Mouse (Mus musculus): ENCODE measurements around the gene Sfxn3. TPM values are rescaled to one million over a fixed set of nuclear protein-coding genes. Genes with fewer than 3 reads are reported as not detected.
A peak's percentile ranks its signal among the peaks of the same experiment; 100 is the strongest.

The Sfxn3 gene
- polyA plus RNA-seq, 1 experiment from 2014 or later = 67.8 TPM

GRCm38 (mm10) chr19:45016341-45017215 lies 30.7 kb upstream of the Sfxn3 start:
- Histone ChIP-seq H3K27me3 (ENCODE audit: control insufficient read depth, insufficient read depth, low read length) (no peaks in the 10 kb centered on the region), H3K27ac (peak overlapping the region; percentile 95), H3K4me3 (replicated peaks; ENCODE audit: low read length) (peak overlapping the region; percentile 52), H3K4me2 (replicated peaks) (peak overlapping the region; percentile 74), H3K9ac (peak overlapping the region; percentile 66), H3K36me3 (replicated peaks; ENCODE audit: control insufficient read depth, insufficient read depth) (peaks cover 4% of the 10 kb centered on the region; the same call in 1 of the 2 replicates), H3K4me1 (replicated peaks; ENCODE audit: control insufficient read depth, insufficient read depth, low read length) (peaks cover 42% of the 10 kb centered on the region), H3K9me3 (ENCODE audit: control insufficient read depth, low read length) (no peaks in the 10 kb centered on the region)
- ATAC-seq (ENCODE audit: low FRiP score) (peak; percentile 14; the same call in 1 of the 2 replicates), DNase-seq (ENCODE audit: low spot score) (peak; percentile 61)
- WGBS = under 1% methylated on average over 16 of the region's 18 CpGs

DNA sequence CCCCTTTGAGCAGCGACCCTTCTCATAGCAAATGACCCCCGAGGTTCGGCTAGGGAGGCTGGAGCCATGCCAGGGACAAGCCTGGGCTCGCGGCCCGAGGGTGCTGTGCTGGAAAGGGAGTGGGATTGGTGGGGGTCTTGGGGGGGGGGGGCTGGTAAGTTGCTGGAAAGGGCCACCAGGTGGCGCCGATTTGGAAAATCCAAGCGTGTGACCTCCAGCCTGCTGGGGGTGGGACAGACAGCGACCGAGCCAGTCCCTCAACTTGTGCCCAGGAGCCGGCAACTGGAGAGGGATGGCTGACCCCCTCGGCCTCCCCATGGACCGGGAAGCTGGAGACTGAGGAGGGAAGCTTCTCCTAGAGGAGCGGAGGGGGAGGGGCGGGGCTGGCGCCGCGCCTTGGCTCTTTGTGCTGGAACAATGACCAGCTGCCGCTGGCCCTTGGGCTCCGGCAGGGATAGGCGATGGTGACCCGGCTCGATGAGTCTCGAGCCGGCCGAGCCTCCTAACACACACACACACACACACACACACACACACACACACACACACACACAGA lies 30.0 kb upstream of the Sfxn3 start:
- H3K4me1 ChIP-seq (replicated peaks; ENCODE audit: control insufficient read depth, insufficient read depth, low read length) = peaks cover 42% of the 10 kb centered on the region
- H3K27me3 ChIP-seq (ENCODE audit: control insufficient read depth, insufficient read depth, low read length) = no peaks in the 10 kb centered on the region
- ATAC-seq (ENCODE audit: low FRiP score) (peak; percentile 64), DNase-seq (ENCODE audit: low spot score) (peak; percentile 82)
- 1% methylated on average over 23 of the region's 27 CpGs for WGBS
- H3K36me3 ChIP-seq (replicated peaks; ENCODE audit: control insufficient read depth, insufficient read depth) = no peaks in the 10 kb centered on the region; the same call in 1 of the 2 replicates
- H3K4me2 ChIP-seq (replicated peaks) = peak overlapping the region; percentile 74
- H3K27ac ChIP-seq = peak overlapping the region; percentile 95
- peak overlapping the region; percentile 66 for H3K9ac ChIP-seq
- H3K4me3 ChIP-seq (replicated peaks; ENCODE audit: low read length) = peak overlapping the region; percentile 52
- H3K9me3 ChIP-seq (ENCODE audit: control insufficient read depth, low read length) = no peaks in the 10 kb centered on the region

DNA sequence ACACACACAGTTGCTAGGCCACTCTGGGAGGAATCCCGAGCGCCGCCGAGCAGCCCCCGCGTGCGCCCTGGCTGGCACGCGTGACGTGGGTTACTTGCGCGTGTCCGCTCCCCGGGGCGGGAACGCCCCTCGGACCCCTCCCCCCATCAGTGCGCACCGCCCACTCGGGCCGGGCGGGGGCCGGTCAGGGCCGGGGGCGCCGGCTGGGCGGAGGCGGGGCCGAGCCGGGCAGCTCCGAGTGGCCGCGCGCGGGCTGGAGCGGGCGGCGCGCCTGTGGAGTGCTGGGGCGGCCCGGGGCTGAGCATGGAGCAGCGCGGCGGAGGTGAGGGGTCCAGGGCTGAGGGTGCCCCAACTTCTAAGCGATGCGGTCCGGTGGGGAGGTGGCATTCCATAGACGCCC lies 29.4 kb upstream of the Sfxn3 start:
- Histone ChIP-seq H3K9me3 (ENCODE audit: control insufficient read depth, low read length) (no peaks in the 10 kb centered on the region), H3K9ac (peak overlapping the region; percentile 66), H3K27ac (peak overlapping the region; percentile 95), H3K4me1 (replicated peaks; ENCODE audit: control insufficient read depth, insufficient read depth, low read length) (peaks cover 42% of the 10 kb centered on the region), H3K36me3 (replicated peaks; ENCODE audit: control insufficient read depth, insufficient read depth) (no peaks in the 10 kb centered on the region; the same call in 1 of the 2 replicates), H3K4me3 (replicated peaks; ENCODE audit: low read length) (peak overlapping the region; percentile 52), H3K27me3 (ENCODE audit: control insufficient read depth, insufficient read depth, low read length) (no peaks in the 10 kb centered on the region), H3K4me2 (replicated peaks) (peak overlapping the region; percentile 74)
- under 1% methylated on average over 46 of the region's 48 CpGs for WGBS
- ATAC-seq (ENCODE audit: low FRiP score) (peak; percentile 67), DNase-seq (ENCODE audit: low spot score) (peak; percentile 83)

- ATAC-seq (ENCODE audit: low FRiP score) (no peak; the same call in 1 of the 2 replicates), DNase-seq (ENCODE audit: low spot score) (no peak)
- Histone ChIP-seq H3K4me1 (replicated peaks; ENCODE audit: control insufficient read depth, insufficient read depth, low read length) (peaks cover 42% of the 10 kb centered on the region), H3K9ac (peak overlapping the region; percentile 66), H3K27ac (peak overlapping the region; percentile 95), H3K27me3 (ENCODE audit: control insufficient read depth, insufficient read depth, low read length) (no peaks in the 10 kb centered on the region), H3K4me2 (replicated peaks) (peak overlapping the region; percentile 74), H3K36me3 (replicated peaks; ENCODE audit: control insufficient read depth, insufficient read depth) (peaks cover 3% of the 10 kb centered on the region), H3K4me3 (replicated peaks; ENCODE audit: low read length) (peak overlapping the region; percentile 52), H3K9me3 (ENCODE audit: control insufficient read depth, low read length) (no peaks in the 10 kb centered on the region)
- under 1% methylated on average over 13 of the region's 13 CpGs for WGBS
Measured at GRCm38 (mm10) chr19:45018351-45018831, 28.9 kb upstream of the Sfxn3 start.

GRCm38 (mm10) chr19:45020348-45020747 lies 27.0 kb upstream of the Sfxn3 start:
- Histone ChIP-seq H3K9me3 (ENCODE audit: control insufficient read depth, low read length) (no peaks in the 10 kb centered on the region), H3K9ac (no peak overlapping the region), H3K27me3 (ENCODE audit: control insufficient read depth, insufficient read depth, low read length) (no peaks in the 10 kb centered on the region), H3K4me2 (replicated peaks) (no peak overlapping the region), H3K4me1 (replicated peaks; ENCODE audit: control insufficient read depth, insufficient read depth, low read length) (peaks cover 38% of the 10 kb centered on the region), H3K36me3 (replicated peaks; ENCODE audit: control insufficient read depth, insufficient read depth) (peaks cover 17% of the 10 kb centered on the region), H3K27ac (no peak overlapping the region), H3K4me3 (replicated peaks; ENCODE audit: low read length) (no peak overlapping the region)
- no peak for ATAC-seq (ENCODE audit: low FRiP score)
- WGBS = 72% methylated on average over 6 of the region's 6 CpGs
- no peak for DNase-seq (ENCODE audit: low spot score)

DNA sequence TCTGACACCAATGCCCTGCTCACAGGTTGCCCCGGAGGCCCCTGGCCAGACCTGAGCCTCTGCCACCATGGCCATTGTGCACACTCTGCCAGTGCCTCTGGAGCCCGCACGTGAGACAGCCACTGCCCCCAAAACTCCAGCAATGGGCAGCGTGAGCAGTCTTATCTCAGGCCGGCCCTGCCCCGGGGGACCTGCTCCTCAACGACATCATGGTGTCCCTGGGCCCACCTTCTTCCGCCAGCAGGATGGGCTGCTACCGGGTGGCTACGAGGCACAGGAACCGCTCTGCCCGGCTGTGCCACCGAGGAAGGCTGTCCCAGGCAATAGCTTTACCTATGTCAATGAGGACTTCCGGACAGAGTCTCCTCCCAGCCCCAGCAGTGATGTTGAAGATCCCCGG lies 25.9 kb upstream of the Sfxn3 start:
- H3K4me2 ChIP-seq (replicated peaks) = no peak overlapping the region
- H3K9ac ChIP-seq = no peak overlapping the region
- H3K27ac ChIP-seq = no peak overlapping the region
- H3K36me3 ChIP-seq (replicated peaks; ENCODE audit: control insufficient read depth, insufficient read depth) = peaks cover 28% of the 10 kb centered on the region
- H3K4me1 ChIP-seq (replicated peaks; ENCODE audit: control insufficient read depth, insufficient read depth, low read length) = peaks cover 28% of the 10 kb centered on the region
- ATAC-seq (ENCODE audit: low FRiP score) (no peak), DNase-seq (ENCODE audit: low spot score) (no peak)
- no peaks in the 10 kb centered on the region for H3K9me3 ChIP-seq (ENCODE audit: control insufficient read depth, low read length)
- WGBS = 87% methylated on average over 15 of the region's 15 CpGs
- H3K27me3 ChIP-seq (ENCODE audit: control insufficient read depth, insufficient read depth, low read length) = no peaks in the 10 kb centered on the region
- H3K4me3 ChIP-seq (replicated peaks; ENCODE audit: low read length) = no peak overlapping the region

DNA sequence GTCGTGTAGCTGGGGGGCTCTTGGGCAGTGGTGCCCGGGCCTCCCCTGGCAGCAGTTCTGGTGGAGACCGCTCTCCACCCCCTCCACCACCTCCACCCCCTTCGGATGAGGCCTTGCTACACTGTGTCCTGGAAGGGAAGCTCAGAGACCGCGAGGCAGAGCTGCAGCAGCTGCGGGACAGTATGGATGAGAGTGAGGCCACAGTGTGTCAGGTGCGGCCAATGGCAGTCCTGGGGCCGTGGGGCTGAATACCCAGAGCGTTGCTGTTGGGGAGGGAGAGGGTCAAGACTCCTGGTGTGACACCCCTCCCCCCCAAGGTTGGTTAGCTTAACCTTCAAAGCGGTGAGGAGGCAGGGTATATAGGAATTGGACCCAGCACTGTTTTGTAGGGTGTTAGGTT lies 23.3 kb upstream of the Sfxn3 start:
- Histone ChIP-seq H3K36me3 (replicated peaks; ENCODE audit: control insufficient read depth, insufficient read depth) (peaks cover 50% of the 10 kb centered on the region), H3K4me2 (replicated peaks) (no peak overlapping the region), H3K4me1 (replicated peaks; ENCODE audit: control insufficient read depth, insufficient read depth, low read length) (peaks cover 15% of the 10 kb centered on the region; the same call in 1 of the 2 replicates), H3K27me3 (ENCODE audit: control insufficient read depth, insufficient read depth, low read length) (no peaks in the 10 kb centered on the region), H3K27ac (no peak overlapping the region), H3K4me3 (replicated peaks; ENCODE audit: low read length) (no peak overlapping the region), H3K9ac (no peak overlapping the region), H3K9me3 (ENCODE audit: control insufficient read depth, low read length) (no peaks in the 10 kb centered on the region)
- 0 out of 2 replicates have a peak, but pooled peaks have one; percentile 29 for ATAC-seq (ENCODE audit: low FRiP score)
- 78% methylated on average over 10 of the region's 11 CpGs for WGBS
- DNase-seq (ENCODE audit: low spot score) = no peak

- Histone ChIP-seq H3K4me2 (replicated peaks) (no peak overlapping the region), H3K9me3 (ENCODE audit: control insufficient read depth, low read length) (no peaks in the 10 kb centered on the region), H3K4me1 (replicated peaks; ENCODE audit: control insufficient read depth, insufficient read depth, low read length) (peaks cover 14% of the 10 kb centered on the region; the same call in 1 of the 2 replicates), H3K9ac (no peak overlapping the region), H3K27ac (no peak overlapping the region), H3K27me3 (ENCODE audit: control insufficient read depth, insufficient read depth, low read length) (no peaks in the 10 kb centered on the region), H3K4me3 (replicated peaks; ENCODE audit: low read length) (no peak overlapping the region), H3K36me3 (replicated peaks; ENCODE audit: control insufficient read depth, insufficient read depth) (peaks cover 50% of the 10 kb centered on the region)
- 82% methylated on average over 20 of the region's 20 CpGs for WGBS
- no peak for DNase-seq (ENCODE audit: low spot score)
- no peak for ATAC-seq (ENCODE audit: low FRiP score)
Measured at GRCm38 (mm10) chr19:45024775-45025174, 22.5 kb upstream of the Sfxn3 start.

- no peaks in the 10 kb centered on the region for H3K27me3 ChIP-seq (ENCODE audit: control insufficient read depth, insufficient read depth, low read length)
- H3K36me3 ChIP-seq (replicated peaks; ENCODE audit: control insufficient read depth, insufficient read depth) = peaks cover 50% of the 10 kb centered on the region
- H3K9me3 ChIP-seq (ENCODE audit: control insufficient read depth, low read length) = no peaks in the 10 kb centered on the region
- H3K4me1 ChIP-seq (replicated peaks; ENCODE audit: control insufficient read depth, insufficient read depth, low read length) = 0 out of 2 replicates have a peak, but pooled peaks cover 5% of the 10 kb centered on the region
- ATAC-seq (ENCODE audit: low FRiP score) (no peak), DNase-seq (ENCODE audit: low spot score) (no peak)
- WGBS = 93% methylated on average over 37 of the region's 37 CpGs
- H3K4me2 ChIP-seq (replicated peaks) = no peak overlapping the region
- no peak overlapping the region for H3K4me3 ChIP-seq (replicated peaks; ENCODE audit: low read length)
- H3K27ac ChIP-seq = no peak overlapping the region
- no peak overlapping the region for H3K9ac ChIP-seq
Measured at GRCm38 (mm10) chr19:45025937-45026568, 21.2 kb upstream of the Sfxn3 start.
